Mouse (Mus musculus) embryonic stem cell, embryonic (primary cell): Measurements from ENCODE around the gene Erc2.

Source experiments
- CTCF ChIA-PET, 4 experiments: fragments of 300-600 bp in 2 of 4; fragments of 350-600 bp in 2 of 4; sonication (Branson Sonifier 250); formaldehyde crosslinking; loops; one replicate each; lab custom pipeline; 2022; ENCODE audit warnings: inconsistent platforms in 2 of 4; lab: Charles Lee
- POLR2A ChIA-PET, 4 experiments: fragments of 300-600 bp in 2 of 4; fragments of 350-600 bp in 2 of 4; sonication (Branson Sonifier 250); formaldehyde crosslinking; loops; one replicate each; lab custom pipeline; 2022; ENCODE audit warnings: antibody characterized with exemption in 4 of 4, inconsistent platforms in 1 of 4; lab: Charles Lee

Erc2 gene

DNA sequence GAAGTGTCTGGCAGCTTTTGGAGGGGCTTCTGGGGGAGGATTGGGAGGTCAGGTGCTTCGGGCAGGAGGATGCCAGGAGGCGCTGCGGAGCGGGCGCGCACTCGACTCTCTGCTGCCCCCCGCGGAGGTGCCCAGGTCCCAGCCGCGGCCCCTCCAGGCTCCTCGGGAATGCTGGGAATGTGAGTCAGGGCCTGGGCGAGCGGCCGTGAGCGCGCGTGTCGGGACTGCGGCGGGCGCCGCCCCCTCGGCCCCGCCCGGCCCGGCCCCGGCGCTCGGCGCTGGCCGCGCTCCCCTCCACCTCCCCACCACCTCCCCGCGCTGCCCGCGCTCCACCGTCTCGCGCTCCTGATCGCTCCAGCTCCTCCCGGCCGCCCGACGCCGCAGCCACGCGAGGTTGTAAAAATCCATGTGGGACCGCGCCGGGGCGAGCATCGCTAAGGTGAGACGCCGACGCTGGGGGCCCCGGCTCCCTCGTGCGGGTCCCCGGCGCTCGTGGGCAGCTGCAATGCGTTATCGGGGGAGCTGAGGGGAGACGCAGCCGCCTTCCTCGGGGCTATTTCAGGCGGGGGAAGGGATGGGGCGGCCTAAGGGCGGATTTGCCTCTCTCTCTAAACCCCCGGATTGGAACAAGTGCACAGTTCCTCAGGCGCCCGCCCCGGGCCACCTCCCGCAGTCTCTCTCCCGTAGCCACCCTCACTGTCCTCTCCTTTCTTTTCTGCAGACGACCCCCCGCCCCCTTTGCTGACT, at the start of gene Erc2:
Gene Erc2, plus strand, starts transcription at position 253 of the 747 bp plus-strand sequence.
- CTCF ChIA-PET, result interaction anchor here in 3 of 4 experiments (0.6 to 2.0 kb wide), 11 partner anchors 12 to 119 kb away, joined by 3 to 6 read pairs (median 3); no protein-coding TSS in a partner anchor
- POLR2A ChIA-PET, result interaction anchor here (0.6 to 2.7 kb wide), 15 partner anchors 12 to 275 kb away, joined by 3 to 12 read pairs (median 3); partner anchors contain the start of gene Fam208a (in 1 of the 4)

DNA sequence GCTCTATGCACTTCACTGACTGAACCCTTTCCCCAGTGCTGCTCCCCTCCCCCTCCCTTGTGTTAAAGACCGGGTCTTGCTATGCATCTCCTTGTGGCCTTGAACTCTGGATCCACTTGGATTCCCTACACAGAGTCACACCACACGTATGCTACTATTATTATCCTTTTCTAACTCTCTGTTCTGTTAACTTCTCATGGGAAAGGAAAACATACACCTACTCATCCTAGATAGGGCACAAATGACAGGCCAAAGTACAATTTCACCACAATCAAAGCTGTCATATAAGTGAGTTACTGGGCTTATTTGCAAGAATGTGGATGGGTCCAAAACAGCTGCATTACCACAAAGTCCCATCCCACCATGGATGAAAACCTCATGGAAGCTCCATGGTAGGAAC, 43.8 kb upstream of the Erc2 start:
- CTCF ChIA-PET, result interaction anchor here in 1 of 4 experiments (1.2 kb wide), 1 partner anchor 18 kb away, joined by 10 read pairs; no protein-coding TSS in a partner anchor
- POLR2A ChIA-PET, result interaction anchor here in 1 of 4 experiments (0.7 kb wide), 1 partner anchor 44 kb away, joined by 4 read pairs; no protein-coding TSS in a partner anchor

GRCm38 (mm10) chr14:27589616-27590015, 32.6 kb upstream of the Erc2 start:
- ChIA-PET CTCF (interaction anchor here (0.5 to 2.0 kb wide), 21 partner anchors 10 to 1335 kb away, joined by 3 to 30 read pairs (median 4); no protein-coding TSS in a partner anchor), POLR2A (interaction anchor here in 2 of 4 experiments (0.7 to 1.3 kb wide), 3 partner anchors 80 to 138 kb away, joined by 3 read pairs; partner anchors contain the start of gene Ccdc66 (in 1 of the 2))

- ChIA-PET POLR2A (interaction anchor here in 2 of 4 experiments (0.7 to 1.8 kb wide), 7 partner anchors 10 to 152 kb away, joined by 3 to 5 read pairs (median 4); no protein-coding TSS in a partner anchor), CTCF (interaction anchor here in 2 of 4 experiments (0.6 to 1.5 kb wide), 3 partner anchors 149 to 495 kb away, joined by 3 to 5 read pairs (median 4); no protein-coding TSS in a partner anchor)
Observed at GRCm38 (mm10) chr14:27592163-27592562, 30.1 kb upstream of the Erc2 start.

GRCm38 (mm10) chr14:27596265-27596664, 26.0 kb upstream of the Erc2 start:
- ChIA-PET POLR2A (interaction anchor here (0.5 to 1.9 kb wide), 25 partner anchors 10 to 1004 kb away, joined by 3 to 10 read pairs (median 3); no protein-coding TSS in a partner anchor), CTCF (interaction anchor here (0.6 to 1.9 kb wide), 98 partner anchors 8 to 1935 kb away, joined by 3 to 42 read pairs (median 4); partner anchors contain the start of genes Ccdc66 (in 3 of the 4) and Erc2 (in 1 of the 4))

DNA sequence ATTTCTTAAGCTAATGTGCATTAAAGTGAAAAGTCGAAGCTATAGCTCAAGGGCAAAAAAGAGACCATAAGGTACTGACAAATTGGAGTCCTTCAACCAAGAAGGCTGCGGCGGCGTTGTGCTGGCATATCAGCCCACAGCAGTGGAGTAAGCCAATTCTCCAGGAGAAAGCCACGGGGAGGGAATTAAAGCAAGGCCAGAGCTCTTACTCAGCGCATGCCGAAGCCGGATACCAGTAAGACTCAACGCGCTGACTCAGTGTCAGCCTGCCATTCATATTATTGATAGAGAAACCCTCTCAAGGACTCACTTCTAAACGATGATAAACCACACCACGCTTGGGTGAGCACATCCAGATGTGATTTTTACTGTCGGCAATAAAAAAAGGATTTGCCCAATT, 20.1 kb upstream of the Erc2 start:
- POLR2A ChIA-PET, result interaction anchor here in 1 of 4 experiments (1.1 to 1.5 kb wide), 3 partner anchors 8 to 13 kb away, joined by 3 to 5 read pairs (median 4); no protein-coding TSS in a partner anchor
- CTCF ChIA-PET, result interaction anchor here in 1 of 4 experiments (0.6 to 0.7 kb wide), 2 partner anchors 13 to 156 kb away, joined by 4 to 5 read pairs; no protein-coding TSS in a partner anchor

GRCm38 (mm10) chr14:27607419-27607818, 14.8 kb upstream of the Erc2 start:
- POLR2A ChIA-PET, result interaction anchor here in 3 of 4 experiments (0.6 to 1.5 kb wide), 4 partner anchors 11 to 111 kb away, joined by 3 to 9 read pairs (median 4); no protein-coding TSS in a partner anchor
- CTCF ChIA-PET, result interaction anchor here in 2 of 4 experiments (0.8 to 1.5 kb wide), 5 partner anchors 10 to 120 kb away, joined by 3 to 6 read pairs (median 3); no protein-coding TSS in a partner anchor

GRCm38 (mm10) chr14:27613766-27614165, 8.5 kb upstream of the Erc2 start:
- CTCF ChIA-PET, result interaction anchor here in 1 of 4 experiments (0.7 kb wide), 1 partner anchor 18 kb away, joined by 3 read pairs; no protein-coding TSS in a partner anchor
- POLR2A ChIA-PET, result no interaction called here

DNA sequence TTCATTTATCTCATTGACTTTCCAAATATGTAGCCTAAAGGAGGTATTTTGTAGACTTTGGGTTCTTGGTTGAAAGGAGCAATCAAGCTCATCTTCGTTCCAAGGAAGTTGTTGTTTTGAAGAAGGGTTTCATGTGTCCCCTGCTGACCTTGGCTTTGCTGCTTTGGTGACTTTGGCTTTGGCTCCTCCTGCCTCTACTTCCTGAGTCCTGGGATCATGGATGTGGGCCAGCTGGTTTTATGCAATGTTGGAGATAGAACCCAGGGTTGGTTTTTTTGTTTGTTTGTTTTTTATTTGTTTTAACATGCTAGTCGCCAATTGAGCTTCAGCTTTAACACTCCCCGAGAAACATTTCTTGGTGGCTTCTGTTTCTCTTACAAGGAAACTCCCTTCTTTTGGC, 4.9 kb upstream of the Erc2 start:
- ChIA-PET POLR2A (interaction anchor here in 2 of 4 experiments (1.0 to 1.5 kb wide), 2 partner anchors 13 to 53 kb away, joined by 3 read pairs; no protein-coding TSS in a partner anchor), CTCF (interaction anchor here in 3 of 4 experiments (0.6 to 1.0 kb wide), 3 partner anchors 11 to 37 kb away, joined by 3 to 11 read pairs (median 10); no protein-coding TSS in a partner anchor)

DNA sequence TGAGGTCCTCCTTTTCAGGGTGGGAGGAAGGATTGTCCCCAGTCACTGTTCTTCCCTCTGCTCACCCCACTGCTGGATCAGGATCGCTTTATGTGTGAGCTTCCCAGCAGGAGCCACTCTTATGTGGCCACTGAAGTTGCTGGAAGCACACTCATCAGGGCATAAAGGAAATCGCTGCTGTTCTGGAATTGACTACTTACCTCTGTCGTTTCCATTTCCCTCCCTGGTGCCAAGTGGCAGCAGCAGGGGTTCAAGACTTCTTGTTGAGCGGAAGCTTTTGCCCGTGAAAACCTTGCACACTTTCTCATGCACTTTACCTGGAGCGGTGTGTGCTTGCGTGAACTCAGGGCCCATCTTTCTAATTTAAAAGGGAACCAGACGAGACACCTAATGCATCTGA, 652 bp upstream of the Erc2 start:
- POLR2A ChIA-PET, result interaction anchor here (0.6 to 1.8 kb wide), 10 partner anchors 16 to 528 kb away, joined by 3 to 10 read pairs (median 3); partner anchors contain the start of gene Fam208a (in 1 of the 4)
- CTCF ChIA-PET, result interaction anchor here in 3 of 4 experiments (0.6 to 1.7 kb wide), 11 partner anchors 11 to 120 kb away, joined by 3 to 5 read pairs (median 3); no protein-coding TSS in a partner anchor

DNA sequence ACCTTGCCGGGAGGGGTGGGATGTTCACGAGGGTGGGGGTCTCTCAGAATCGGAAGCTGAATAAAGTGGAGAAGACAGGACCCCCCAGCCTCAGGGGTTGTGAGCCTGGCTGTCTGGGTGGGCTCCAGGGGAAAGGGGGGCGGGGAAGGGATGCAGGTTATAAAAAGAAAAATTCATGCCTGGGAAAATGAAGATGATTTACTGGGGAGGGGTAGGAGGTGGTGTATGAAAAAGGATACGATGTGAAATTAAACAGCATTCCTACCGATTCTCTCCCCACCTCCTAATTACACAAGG, 643 bp downstream of the Erc2 start:
- ChIA-PET POLR2A (interaction anchor here in 3 of 4 experiments (0.6 to 2.7 kb wide), 11 partner anchors 8 to 194 kb away, joined by 3 to 12 read pairs (median 4); partner anchors contain the start of gene Fam208a (in 1 of the 3)), CTCF (interaction anchor here in 2 of 4 experiments (0.6 to 2.0 kb wide), 2 partner anchors 20 to 27 kb away, joined by 3 to 6 read pairs; no protein-coding TSS in a partner anchor)

- ChIA-PET POLR2A (interaction anchor here in 3 of 4 experiments (0.6 to 2.7 kb wide), 10 partner anchors 8 to 277 kb away, joined by 3 to 13 read pairs (median 4); no protein-coding TSS in a partner anchor), CTCF (interaction anchor here in 1 of 4 experiments (2.0 kb wide), 1 partner anchor 27 kb away, joined by 6 read pairs; no protein-coding TSS in a partner anchor)
Observed at GRCm38 (mm10) chr14:27623368-27623767, 1.1 kb downstream of the Erc2 start.

DNA sequence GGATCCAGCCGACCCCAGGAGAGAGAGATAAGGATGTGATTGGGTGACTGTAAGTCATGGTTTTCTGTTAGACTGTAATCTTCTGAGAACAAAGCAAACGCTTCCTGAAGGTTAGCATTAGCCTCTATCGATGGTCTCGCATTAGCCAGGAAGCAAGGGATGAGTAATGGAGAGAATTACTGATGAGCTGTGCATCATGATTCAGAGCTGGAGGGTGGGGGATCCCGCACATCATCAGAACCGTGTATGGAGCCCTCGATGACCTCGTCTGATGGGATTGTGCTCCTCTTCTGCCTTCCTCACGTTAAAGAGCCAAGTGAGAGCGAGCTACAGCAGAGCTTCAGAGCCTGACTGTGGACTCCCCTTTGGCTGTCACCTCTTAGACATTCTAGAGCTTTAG, 6.5 kb downstream of the Erc2 start:
- CTCF ChIA-PET, result interaction anchor here in 1 of 4 experiments (0.5 kb wide), 1 partner anchor 113 kb away, joined by 4 read pairs; no protein-coding TSS in a partner anchor
- POLR2A ChIA-PET, result interaction anchor here in 1 of 4 experiments (1.4 to 2.1 kb wide), 4 partner anchors 8 to 45 kb away, joined by 3 to 6 read pairs (median 5); no protein-coding TSS in a partner anchor

- ChIA-PET CTCF (interaction anchor here in 1 of 4 experiments (0.5 kb wide), 1 partner anchor 112 kb away, joined by 4 read pairs; no protein-coding TSS in a partner anchor), POLR2A (interaction anchor here in 3 of 4 experiments (0.7 to 1.0 kb wide), 3 partner anchors 13 to 159 kb away, joined by 3 read pairs; no protein-coding TSS in a partner anchor)
Observed at GRCm38 (mm10) chr14:27629369-27630012, 7.3 kb downstream of the Erc2 start.

GRCm38 (mm10) chr14:27630973-27631640, 8.9 kb downstream of the Erc2 start:
- ChIA-PET CTCF (interaction anchor here in 1 of 4 experiments (0.8 kb wide), 1 partner anchor 206 kb away, joined by 3 read pairs; no protein-coding TSS in a partner anchor), POLR2A (interaction anchor here in 2 of 4 experiments (0.5 to 1.1 kb wide), 3 partner anchors 39 to 202 kb away, joined by 3 to 8 read pairs (median 3); no protein-coding TSS in a partner anchor)

DNA sequence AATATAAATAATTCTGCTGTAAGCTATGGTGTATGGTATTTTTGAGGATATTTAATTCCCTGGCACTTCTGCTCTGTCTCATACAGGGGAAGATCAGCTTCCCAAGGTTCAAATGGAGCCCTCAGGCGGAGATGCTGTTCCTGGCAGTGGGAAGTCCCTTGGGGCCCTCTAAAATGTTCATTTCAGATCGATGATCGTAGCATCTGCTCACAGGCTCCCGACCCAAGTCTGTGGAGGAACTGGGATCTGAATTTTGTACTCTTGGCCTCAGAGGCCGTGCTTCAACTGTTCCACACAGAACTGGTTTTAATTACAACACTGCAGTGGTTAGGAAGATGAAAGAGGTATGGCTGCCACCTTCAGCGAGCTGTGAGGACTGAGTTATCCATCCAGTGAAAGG, 12.5 kb downstream of the Erc2 start:
- POLR2A ChIA-PET, result interaction anchor here in 2 of 4 experiments (0.6 to 1.4 kb wide), 2 partner anchors 10 to 563 kb away, joined by 5 to 6 read pairs; no protein-coding TSS in a partner anchor

More for the DNA sequence above, 12.5 kb downstream of the Erc2 start:
- CTCF ChIA-PET, result interaction anchor here in 1 of 4 experiments (0.9 kb wide), 1 partner anchor 13 kb away, joined by 3 read pairs; the partner anchor contains the start of gene Erc2
